In the genomic region with DNA sequence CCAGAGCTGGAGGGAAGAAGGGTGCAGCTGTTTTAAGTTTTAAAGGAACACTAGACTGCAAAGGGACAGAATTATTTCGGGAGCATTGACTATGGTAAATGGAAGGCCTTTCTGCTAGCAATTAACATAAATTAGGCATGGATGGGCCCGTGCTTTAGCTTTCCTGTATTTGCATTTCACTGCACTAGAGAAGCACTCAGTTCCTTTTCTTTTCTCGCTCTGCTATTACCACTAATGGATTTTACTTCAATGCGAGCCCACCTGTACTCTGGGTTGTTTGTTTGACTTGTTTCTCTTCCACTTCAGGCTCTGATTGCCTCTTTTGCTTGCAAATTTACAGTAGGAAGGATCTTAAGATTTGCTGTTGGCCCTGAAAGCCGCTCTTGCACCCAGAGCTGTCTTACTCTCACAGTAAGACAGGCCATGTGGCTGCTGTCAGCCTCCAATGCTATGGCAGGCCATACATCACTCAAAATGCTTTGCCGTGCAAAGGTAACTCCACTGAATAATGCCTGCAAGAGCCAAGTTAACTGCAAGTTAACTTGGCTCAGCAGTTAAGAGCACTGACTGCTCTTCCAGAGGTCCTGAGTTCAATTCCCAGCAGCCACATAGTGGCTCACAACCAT, we compare ENCODE assay signal across 16 mouse cellular contexts. TPM values are rescaled to one million over a fixed set of nuclear protein-coding genes. Genes with fewer than 3 reads are reported as not detected.
DNase-seq lines count a peak whose midpoint lies in the region; ATAC-seq and TF ChIP-seq lines count a peak whose summit lies in the region.
"Had no signal": no experiment of that assay in that cellular context is flagged by ENCODE, and none has a peak within 500 bp of the region (broad histone marks: within the 10 kb centered on the region; RNA-seq: fewer than 3 reads in every experiment).

No protein-coding gene starts in this region.

- no peak for TF ChIP-seq POLR2A in ES-Bruce4 (IDR thresholded peaks at IDR 0.05; ENCODE audit: insufficient read depth, low read length)

- no peak overlapping the region for H3K9ac ChIP-seq in ES-Bruce4 (ENCODE audit: low read depth, poor library complexity, severe bottlenecking)
- no peak overlapping the region for H3K9ac ChIP-seq in forebrain, embryonic 12.5 days
- no peak overlapping the region for H3K9ac ChIP-seq in hindbrain, postnatal 0 days (replicated peaks; ENCODE audit: low read length)

- 0 out of 2 replicates have a peak, but pooled peaks have one; percentile 44 for TF ChIP-seq EP300 in ES-Bruce4 (IDR thresholded peaks at IDR 0.05; ENCODE audit: insufficient read depth, low read depth, low read length)

- ATAC-seq in frontal cortex, adult (ENCODE audit: low TSS enrichment), result peak; percentile 48; the same call in 1 of the 2 replicates
- ATAC-seq in forebrain, embryonic 12.5 days (ENCODE audit: low FRiP score), result peak; percentile 53; the same call in 1 of the 2 replicates
- no peak for ATAC-seq in hindbrain, postnatal 0 days

- no peak overlapping the region for H3K4me2 ChIP-seq in forebrain, embryonic 12.5 days
- no peak overlapping the region for H3K4me2 ChIP-seq in hindbrain, postnatal 0 days (ENCODE audit: low read depth, low read length)
- H3K4me2 ChIP-seq: liver, embryonic 11.5 days had no signal

- WGBS in forebrain, embryonic 12.5 days, result 44% methylated on average over 6 of the region's 6 CpGs
- WGBS in hindbrain, postnatal 0 days, result 39% methylated on average over 6 of the region's 6 CpGs

- peaks cover 6% of the 10 kb centered on the region for H3K4me1 ChIP-seq in ES-Bruce4 (ENCODE audit: control insufficient read depth, insufficient read depth, low read length)
- peaks cover 26% of the 10 kb centered on the region for H3K4me1 ChIP-seq in forebrain, embryonic 12.5 days
- peaks cover 13% of the 10 kb centered on the region; the same call in 1 of the 2 replicates for H3K4me1 ChIP-seq in hindbrain, postnatal 0 days (ENCODE audit: insufficient read depth, low read length)

- peak overlapping the region; percentile 18; the same call in 1 of the 2 replicates for H3K27ac ChIP-seq in ES-Bruce4 (ENCODE audit: insufficient read depth, low read length)
- H3K27ac ChIP-seq in forebrain, embryonic 12.5 days, result 0 out of 2 replicates have a peak overlapping the region, but pooled peaks have one; percentile 19
- H3K27ac ChIP-seq in hindbrain, postnatal 0 days, result peak overlapping the region; percentile 48

- H3K9me3 ChIP-seq in ES-Bruce4 (replicated peaks; ENCODE audit: control insufficient read depth, insufficient read depth, low read length, poor library complexity, severe bottlenecking), result no peaks in the 10 kb centered on the region
- no peaks in the 10 kb centered on the region for H3K9me3 ChIP-seq in forebrain, embryonic 12.5 days
- no peaks in the 10 kb centered on the region for H3K9me3 ChIP-seq in hindbrain, postnatal 0 days (ENCODE audit: low read length)
- H3K9me3 ChIP-seq: heart, embryonic 12.5 days had no signal

- no peak for DNase-seq in frontal cortex, postnatal 36 days (ENCODE audit: low spot score in 2 of 2)
- DNase-seq in hindbrain, postnatal 0 days (ENCODE audit: low spot score), result no peak
- DNase-seq in layer of hippocampus, postnatal 25 days (ENCODE audit: extremely low spot score in 1 of 2, low spot score in 1 of 2), result no peak
- DNase-seq in cerebellum, adult 18-20 months, result no peak
- no peak for DNase-seq in lung, postnatal 10 days
- DNase-seq: gastrocnemius, postnatal 14 days; kidney, adult 8-10 months; lung, postnatal 14 days; thymus, adult 2 months had no signal

- no peak overlapping the region for H3K4me3 ChIP-seq in ES-Bruce4 (ENCODE audit: low read depth, low read length)
- no peak overlapping the region for H3K4me3 ChIP-seq in forebrain, embryonic 12.5 days (replicated peaks)
- H3K4me3 ChIP-seq in hindbrain, postnatal 0 days (ENCODE audit: low read length), result no peak overlapping the region
- H3K4me3 ChIP-seq: heart, embryonic 12.5 days; myocyte had no signal

- TF ChIP-seq CTCF in ES-Bruce4 (IDR thresholded peaks at IDR 0.05; ENCODE audit: low read depth, low read length), result no peak
- TF ChIP-seq CTCF in hindbrain, postnatal 0 days (IDR thresholded peaks at IDR 0.05; ENCODE audit: low read depth), result no peak

- H3K36me3 ChIP-seq in ES-Bruce4 (ENCODE audit: control insufficient read depth, insufficient read depth, low read length, poor library complexity, severe bottlenecking), result no peaks in the 10 kb centered on the region
- H3K36me3 ChIP-seq in forebrain, embryonic 12.5 days (replicated peaks), result no peaks in the 10 kb centered on the region
- no peaks in the 10 kb centered on the region for H3K36me3 ChIP-seq in hindbrain, postnatal 0 days (ENCODE audit: insufficient read depth, low read length)

- no peaks in the 10 kb centered on the region; the same call in none of the 2 replicates for H3K27me3 ChIP-seq in ES-Bruce4 (ENCODE audit: control insufficient read depth, insufficient read depth, low read length, poor library complexity, severe bottlenecking)
- H3K27me3 ChIP-seq in forebrain, embryonic 12.5 days, result no peaks in the 10 kb centered on the region
- no peaks in the 10 kb centered on the region for H3K27me3 ChIP-seq in hindbrain, postnatal 0 days (ENCODE audit: insufficient read depth, low read length)
- H3K27me3 ChIP-seq: heart, embryonic 12.5 days had no signal

RNA-seq across cellular contexts. Expression of gene Gm49361, which starts 13.1 kb away (rescaled TPM):
- not detected in 2 replicates for polyA plus RNA-seq in ES-Bruce4 (2011; ENCODE audit: insufficient read depth, insufficient read length, low read depth, missing spikeins)
- not detected in 2 replicates for polyA plus RNA-seq in forebrain, embryonic 12.5 days (2016; fragmentation: Nextera tagmentation; extraction: Ambion mirVana)
- total RNA-seq in hindbrain, postnatal 0 days (2014; rRNA removed), result 0.16 and 6.4 TPM in 2 replicates
- polyA plus RNA-seq in hindbrain, postnatal 0 days (2015; fragmentation: Nextera tagmentation; extraction: Ambion mirVana), result not detected in 2 replicates
- 1 to 10 TPM in 1 of 2 experiments, under 1 TPM in 1; 0.92 to 4.6 TPM for total RNA-seq in layer of hippocampus, postnatal 25 days (2021)
- total RNA-seq: hematopoietic stem cell, adult 5-6 weeks had no signal
- polyA plus RNA-seq: heart, embryonic 12.5 days; liver, embryonic 11.5 days; myocyte; thymus, adult 2 months had no signal

RNA-seq across cellular contexts. Expression of gene Lats2, which starts 25.4 kb away (rescaled TPM):
- polyA plus RNA-seq in ES-Bruce4 (2011; ENCODE audit: insufficient read depth, insufficient read length, low read depth, missing spikeins), result 18.4 and 26.1 TPM in 2 replicates
- polyA plus RNA-seq in forebrain, embryonic 12.5 days (2016; fragmentation: Nextera tagmentation; extraction: Ambion mirVana), result 14.5 and 15.0 TPM in 2 replicates
- total RNA-seq in hindbrain, postnatal 0 days (2014; rRNA removed), result 6.4 and 14.1 TPM in 2 replicates
- polyA plus RNA-seq in hindbrain, postnatal 0 days (2015; fragmentation: Nextera tagmentation; extraction: Ambion mirVana), result 5.8 and 6.2 TPM in 2 replicates
- 10 to 100 TPM; 36.8 to 43.0 TPM for total RNA-seq in layer of hippocampus, postnatal 25 days (2021)
